Mouse (Mus musculus) intestine, postnatal 0 days (tissue): ENCODE data around the gene Ikzf3. TPM values are rescaled to one million over a fixed set of nuclear protein-coding genes. Genes with fewer than 3 reads are reported as not detected.

Experiments used
- ATAC-seq: fragments of 200-750 bp; cut with Nextera tagmentation; 2 replicates; pipeline ENCODE4 v1.8.0; 2017; ENCODE audit warnings: mild to moderate bottlenecking, moderate TSS enrichment, moderate library complexity
- H3K27ac ChIP-seq: fragments of 300-500 bp; sonication (generic); 2 replicates; pipeline ENCODE4 v1.5.1; 2014; ENCODE audit warnings: mild to moderate bottlenecking, low read depth, low read length, moderate library complexity
- H3K27me3 ChIP-seq: fragments of 300-500 bp; sonication (generic); replicated peaks from 2 replicates; pipeline ENCODE4 v1.6.1; 2014; ENCODE audit warnings: low read length, mixed read lengths; ENCODE audit not compliant: control insufficient read depth, insufficient read depth
- H3K36me3 ChIP-seq: fragments of 300-500 bp; sonication (generic); 2 replicates; pipeline ENCODE4 v1.6.1; 2014; ENCODE audit warnings: mild to moderate bottlenecking, moderate library complexity; ENCODE audit not compliant: control insufficient read depth, insufficient read depth
- H3K4me1 ChIP-seq: fragments of 300-500 bp; sonication (generic); replicated peaks from 2 replicates; pipeline ENCODE4 v1.6.1; 2014; ENCODE audit warnings: antibody characterized with exemption, low read length, mixed read lengths; ENCODE audit not compliant: control insufficient read depth, insufficient read depth
- H3K4me2 ChIP-seq: fragments of 300-500 bp; sonication (generic); replicated peaks from 2 replicates; pipeline ENCODE4 v1.6.1; 2014; ENCODE audit warnings: low read depth, mild to moderate bottlenecking, moderate library complexity
- H3K4me3 ChIP-seq: fragments of 300-500 bp; sonication (generic); 2 replicates; pipeline ENCODE4 v1.5.1; 2014; ENCODE audit warnings: low read depth, low read length
- H3K9ac ChIP-seq: fragments of 300-500 bp; sonication (generic); 2 replicates; pipeline ENCODE4 v1.6.1; 2014; ENCODE audit warnings: mild to moderate bottlenecking, low read depth, low read length
- H3K9me3 ChIP-seq: fragments of 300-500 bp; sonication (generic); 2 replicates; pipeline ENCODE4 v1.6.1; 2016; ENCODE audit warnings: mixed run types; ENCODE audit not compliant: control insufficient read depth
- CTCF ChIP-seq: sonication (generic); IDR thresholded peaks from 2 replicates; pipeline ENCODE4 v1.5.1; 2016; ENCODE audit warnings: low read depth, mild to moderate bottlenecking, control low read depth, antibody characterized with exemption, moderate library complexity
- WGBS: fragments of 180-500 bp; shearing (Covaris S2); extraction: QIAGEN DNeasy Blood & Tissue Kit; methylation state at CpG from one replicate; pipeline ENCODE4 v1.1.7; 2014; 5-methylcytosine and 5-hydroxymethylcytosine counted together
- polyA plus RNA-seq: library from polyadenylated mRNA; unstranded; fragments of >200 nt; fragmentation: Nextera tagmentation; extraction: Ambion mirVana; gene quantifications from 2 replicates; pipeline ENCODE4 v1.2.1, GENCODE M21; 2015

Gene Ikzf3
- polyA plus RNA-seq, 1 experiment from 2014 or later: 0.20 TPM

DNA sequence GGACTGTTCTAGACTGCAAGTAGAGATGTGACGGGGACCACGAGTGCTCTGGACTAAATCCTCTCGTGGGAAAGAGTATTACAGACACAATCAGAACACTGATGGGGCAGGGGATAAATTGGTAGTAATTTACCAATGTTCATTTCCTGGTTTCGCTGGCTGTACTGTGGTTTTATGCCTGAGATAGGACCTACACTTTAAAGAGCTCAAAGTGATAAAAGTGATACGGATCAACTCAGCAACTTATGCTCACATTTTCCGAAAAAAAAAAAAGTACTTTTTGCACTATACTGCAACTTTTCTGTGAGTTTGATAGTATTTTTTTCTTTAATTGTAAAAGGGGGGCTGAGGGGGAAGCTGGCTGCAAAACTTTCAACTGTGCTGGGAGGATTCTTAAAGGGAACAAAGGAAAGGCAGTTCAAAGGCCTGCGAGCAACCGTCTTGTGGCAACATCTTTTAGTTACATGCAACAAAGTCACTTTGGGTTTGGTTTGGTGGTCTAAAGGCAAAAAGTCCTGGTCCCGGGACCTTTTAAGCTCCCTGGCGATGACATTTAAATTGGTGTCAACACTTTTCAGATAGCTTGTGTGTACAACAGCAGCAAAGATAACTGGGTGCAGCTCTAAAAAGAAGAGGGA lies 18.9 kb downstream of the Ikzf3 start:
- Histone ChIP-seq H3K4me3 (no peak overlapping the region), H3K4me1 (no peaks in the 10 kb centered on the region), H3K4me2 (no peak overlapping the region), H3K27ac (no peak overlapping the region), H3K27me3 (no peaks in the 10 kb centered on the region), H3K9me3 (no peaks in the 10 kb centered on the region), H3K36me3 (no peaks in the 10 kb centered on the region), H3K9ac (no peak overlapping the region)
- ATAC-seq: no peak
- TF ChIP-seq CTCF: no peak
- 73% methylated on average over 10 of the region's 10 CpGs for WGBS

DNA sequence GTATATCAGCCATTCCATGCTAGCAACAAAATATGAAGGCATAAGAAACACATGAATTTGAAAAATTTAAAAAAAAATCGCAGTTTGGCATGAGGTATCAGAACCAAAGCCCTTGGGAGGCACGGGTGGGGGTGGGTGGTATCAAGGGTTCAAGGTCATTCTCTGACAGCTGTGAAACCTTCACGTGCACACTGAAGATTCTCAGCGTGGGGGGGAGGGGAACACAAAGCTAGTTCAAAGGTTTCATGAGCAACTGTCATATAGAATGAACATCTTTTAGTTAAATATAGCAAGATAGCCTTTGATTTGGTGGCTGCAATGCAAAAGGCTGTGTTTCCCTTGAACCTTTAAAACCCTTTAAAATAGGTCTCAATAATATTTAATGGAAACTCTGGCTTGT lies 20.7 kb downstream of the Ikzf3 start:
- TF ChIP-seq CTCF: no peak
- Histone ChIP-seq H3K27ac (no peak overlapping the region), H3K27me3 (no peaks in the 10 kb centered on the region), H3K9ac (no peak overlapping the region), H3K9me3 (no peaks in the 10 kb centered on the region), H3K4me2 (no peak overlapping the region), H3K4me3 (no peak overlapping the region), H3K4me1 (no peaks in the 10 kb centered on the region), H3K36me3 (no peaks in the 10 kb centered on the region)
- no peak for ATAC-seq
- 38% methylated on average over 4 of the region's 4 CpGs for WGBS

DNA sequence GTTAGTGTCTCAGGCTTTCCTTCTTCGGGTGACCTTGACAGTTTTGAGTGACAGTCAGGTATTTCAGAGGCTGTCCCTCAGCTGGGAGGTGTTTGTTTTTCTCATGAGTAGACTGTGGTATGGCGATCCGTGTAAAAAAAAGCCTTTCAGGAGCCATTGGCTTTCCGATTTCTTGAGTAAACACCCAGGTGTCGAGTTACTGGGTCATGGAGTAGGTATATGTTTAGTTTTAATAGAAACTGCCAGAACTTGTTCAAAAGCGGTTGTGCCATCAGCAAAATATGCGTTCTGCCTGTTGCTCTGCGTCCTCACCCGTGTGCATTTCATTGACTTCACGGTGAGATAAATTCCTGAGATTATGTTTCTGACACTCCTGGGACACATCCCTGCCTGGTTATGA lies 25.4 kb downstream of the Ikzf3 start:
- no peak for TF ChIP-seq CTCF
- H3K27ac ChIP-seq: no peak overlapping the region

DNA sequence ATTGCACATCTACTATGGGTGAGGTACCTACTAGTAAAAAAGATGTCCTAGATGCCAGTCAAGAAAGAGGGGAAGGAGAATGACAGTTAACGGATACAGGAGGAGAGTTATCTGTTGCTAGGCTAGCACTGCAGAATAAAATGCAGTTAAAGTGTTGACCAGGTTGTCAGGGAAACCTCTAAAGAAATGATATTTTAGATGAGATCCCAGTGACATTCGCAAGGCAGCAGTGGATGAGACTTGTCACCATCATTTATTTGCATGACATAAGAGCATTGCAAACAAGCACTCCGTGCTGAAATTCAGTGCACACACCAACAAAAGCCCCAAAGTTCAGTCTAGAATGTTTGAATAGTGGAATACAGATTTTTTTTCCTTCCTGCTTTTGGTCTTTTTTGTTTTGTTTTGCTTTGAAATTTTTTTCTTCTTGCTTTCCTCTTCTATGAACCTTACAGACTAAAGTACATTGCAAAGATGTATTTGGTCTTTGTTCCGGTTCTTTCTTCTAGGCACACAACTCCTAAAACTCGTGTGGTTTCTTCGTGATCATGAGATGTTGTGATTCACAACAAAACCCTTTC lies 32.4 kb downstream of the Ikzf3 start:
- Histone ChIP-seq H3K9ac (no peak overlapping the region), H3K9me3 (no peaks in the 10 kb centered on the region), H3K27ac (no peak overlapping the region), H3K36me3 (no peaks in the 10 kb centered on the region), H3K4me2 (no peak overlapping the region), H3K27me3 (no peaks in the 10 kb centered on the region), H3K4me3 (no peak overlapping the region), H3K4me1 (no peaks in the 10 kb centered on the region)
- 75% methylated on average over 6 of the region's 6 CpGs for WGBS
- no peak for ATAC-seq
- no peak for TF ChIP-seq CTCF

More for the DNA sequence above, 25.4 kb downstream of the Ikzf3 start:
- H3K27me3 ChIP-seq: no peaks in the 10 kb centered on the region
- WGBS: 23% methylated on average over 10 of the region's 10 CpGs
- H3K4me3 ChIP-seq: no peak overlapping the region
- no peaks in the 10 kb centered on the region for H3K36me3 ChIP-seq
- no peaks in the 10 kb centered on the region for H3K9me3 ChIP-seq
- ATAC-seq: no peak
- H3K9ac ChIP-seq: no peak overlapping the region
- H3K4me1 ChIP-seq: no peaks in the 10 kb centered on the region
- no peak overlapping the region for H3K4me2 ChIP-seq

DNA sequence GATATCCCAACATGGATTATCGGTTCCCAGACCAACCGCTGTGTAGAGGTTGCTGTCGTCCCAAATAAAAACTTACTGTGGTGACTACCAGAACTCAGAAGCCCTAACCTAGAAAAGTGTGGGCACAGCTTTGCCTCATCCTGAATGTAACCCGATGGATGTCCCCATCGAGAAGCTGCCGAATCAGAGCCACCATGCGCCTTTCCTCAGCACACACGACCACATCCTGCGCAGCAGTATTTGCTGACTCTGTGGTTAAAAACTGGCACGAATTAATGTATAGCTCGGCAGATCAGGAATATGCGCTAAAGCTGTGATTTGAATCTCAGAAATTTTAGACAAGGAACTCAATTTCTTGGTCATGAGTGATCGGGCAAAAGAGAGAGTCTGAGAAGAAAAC lies 33.0 kb downstream of the Ikzf3 start:
- TF ChIP-seq CTCF: no peak
- no peak overlapping the region for H3K9ac ChIP-seq
- no peaks in the 10 kb centered on the region for H3K36me3 ChIP-seq
- no peak overlapping the region for H3K4me3 ChIP-seq
- no peak for ATAC-seq
- WGBS: 89% methylated on average over 13 of the region's 13 CpGs
- no peak overlapping the region for H3K4me2 ChIP-seq
- no peaks in the 10 kb centered on the region for H3K27me3 ChIP-seq
- no peaks in the 10 kb centered on the region for H3K9me3 ChIP-seq
- no peaks in the 10 kb centered on the region for H3K4me1 ChIP-seq
- no peak overlapping the region for H3K27ac ChIP-seq

DNA sequence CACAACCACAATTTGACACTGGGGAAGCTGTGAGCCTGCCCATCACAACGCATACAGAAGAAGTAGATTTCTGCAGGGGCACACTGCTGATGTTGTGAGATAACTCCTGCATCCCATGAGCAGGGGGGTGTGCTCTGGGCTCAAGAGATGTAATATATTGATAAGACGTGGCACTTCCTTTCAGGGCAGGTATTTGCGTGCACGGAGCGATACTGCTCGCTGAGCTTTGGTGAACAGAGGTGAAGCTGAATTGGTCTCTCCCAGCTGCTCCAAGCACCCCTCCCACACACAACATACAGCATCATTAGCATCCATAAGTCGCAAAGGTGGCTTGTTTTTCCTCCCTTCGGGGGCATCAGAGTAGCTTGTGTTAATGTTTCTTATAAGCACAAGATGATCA lies 35.7 kb downstream of the Ikzf3 start:
- TF ChIP-seq CTCF: no peak
- H3K4me3 ChIP-seq: no peak overlapping the region
- H3K4me1 ChIP-seq: no peaks in the 10 kb centered on the region
- ATAC-seq: no peak
- H3K36me3 ChIP-seq: no peaks in the 10 kb centered on the region
- no peaks in the 10 kb centered on the region for H3K27me3 ChIP-seq
- no peak overlapping the region for H3K27ac ChIP-seq
- WGBS: 79% methylated on average over 8 of the region's 8 CpGs
- no peak overlapping the region for H3K4me2 ChIP-seq
- no peaks in the 10 kb centered on the region for H3K9me3 ChIP-seq
- no peak overlapping the region for H3K9ac ChIP-seq
